Mouse (Mus musculus) limb, embryonic 13.5 days (tissue): ENCODE results near the gene Zfp207. TPM values are rescaled to one million over a fixed set of nuclear protein-coding genes. Genes with fewer than 3 reads are reported as not detected.

ENCODE experiments used
- ATAC-seq: fragments of 200-750 bp; cut with Nextera tagmentation; 2 replicates; pipeline ENCODE4 v1.8.0; 2017; ENCODE audit warnings: low read depth, moderate number of reproducible peaks, moderate TSS enrichment; ENCODE audit not compliant: low FRiP score
- H3K27ac ChIP-seq: fragments of 300-500 bp; sonication (generic); 2 replicates; pipeline ENCODE4 v1.5.1; 2015; ENCODE audit warnings: inconsistent platforms, mild to moderate bottlenecking, moderate library complexity
- H3K27me3 ChIP-seq: fragments of 300-500 bp; sonication (generic); 2 replicates; pipeline ENCODE4 v1.6.1; 2015; ENCODE audit warnings: mild to moderate bottlenecking, inconsistent platforms
- H3K36me3 ChIP-seq: fragments of 300-500 bp; sonication (generic); 2 replicates; pipeline ENCODE4 v1.6.1; 2015; ENCODE audit warnings: inconsistent platforms, mild to moderate bottlenecking, moderate library complexity
- H3K4me1 ChIP-seq: fragments of 300-500 bp; sonication (generic); 2 replicates; pipeline ENCODE4 v1.6.1; 2015; ENCODE audit warnings: inconsistent platforms
- H3K4me2 ChIP-seq: fragments of 300-500 bp; sonication (generic); replicated peaks from 2 replicates; pipeline ENCODE4 v1.6.1; 2015; ENCODE audit warnings: inconsistent platforms, mild to moderate bottlenecking, moderate library complexity
- H3K4me3 ChIP-seq: fragments of 300-500 bp; sonication (generic); 2 replicates; pipeline ENCODE4 v1.5.1; 2015; ENCODE audit warnings: moderate library complexity, mild to moderate bottlenecking, inconsistent platforms
- H3K9ac ChIP-seq: fragments of 300-500 bp; sonication (generic); 2 replicates; pipeline ENCODE4 v1.6.1; 2015; ENCODE audit warnings: mild to moderate bottlenecking, inconsistent platforms
- H3K9me3 ChIP-seq: fragments of 300-500 bp; sonication (generic); 2 replicates; pipeline ENCODE4 v1.6.1; 2016; ENCODE audit warnings: inconsistent platforms
- WGBS: fragments of 180-500 bp; shearing (Covaris S2); methylation state at CpG from one replicate; pipeline ENCODE4 v1.1.7; 2015; 5-methylcytosine and 5-hydroxymethylcytosine counted together
- polyA plus RNA-seq: library from polyadenylated mRNA; unstranded; fragments of >200 nt; fragmentation: Nextera tagmentation; extraction: Ambion mirVana; gene quantifications from 2 replicates; pipeline ENCODE4 v1.2.1, GENCODE M21; 2015

Zfp207 gene
- polyA plus RNA-seq, 1 experiment from 2014 or later = 263 TPM

- Histone ChIP-seq H3K36me3 (peaks cover 84% of the 10 kb centered on the region), H3K4me1 (no peaks in the 10 kb centered on the region), H3K9me3 (no peaks in the 10 kb centered on the region), H3K9ac (no peak overlapping the region), H3K4me3 (no peak overlapping the region), H3K27ac (no peak overlapping the region), H3K4me2 (no peak overlapping the region), H3K27me3 (no peaks in the 10 kb centered on the region)
- 92% methylated on average over 2 of the region's 2 CpGs for WGBS
- ATAC-seq = no peak
Observed at GRCm38 (mm10) chr11:80449859-80450258, 66.8 kb downstream of the Zfp207 start.

- Histone ChIP-seq H3K4me1 (no peaks in the 10 kb centered on the region), H3K9me3 (no peaks in the 10 kb centered on the region), H3K4me2 (no peak overlapping the region), H3K36me3 (peaks cover 83% of the 10 kb centered on the region), H3K4me3 (no peak overlapping the region), H3K27ac (no peak overlapping the region), H3K9ac (no peak overlapping the region), H3K27me3 (no peaks in the 10 kb centered on the region)
- WGBS = 92% methylated on average over 3 of the region's 3 CpGs
- ATAC-seq = no peak
Observed at GRCm38 (mm10) chr11:80452242-80452641, 69.2 kb downstream of the Zfp207 start.

GRCm38 (mm10) chr11:80453198-80453597 is 70.1 kb downstream of the Zfp207 start:
- H3K36me3 ChIP-seq = peaks cover 83% of the 10 kb centered on the region
- no peak for ATAC-seq
- 100% methylated on average over 1 of the region's 1 CpGs for WGBS
- H3K27me3 ChIP-seq = no peaks in the 10 kb centered on the region
- no peak overlapping the region for H3K27ac ChIP-seq
- no peak overlapping the region for H3K9ac ChIP-seq
- H3K4me1 ChIP-seq = no peaks in the 10 kb centered on the region
- no peak overlapping the region for H3K4me2 ChIP-seq
- H3K4me3 ChIP-seq = no peak overlapping the region
- no peaks in the 10 kb centered on the region for H3K9me3 ChIP-seq

Other genes starting within 250 kb of the Zfp207 start
- gene Tefm, start 241.1 kb upstream of the Zfp207 start, polyA plus RNA-seq = 31.2 and 34.2 TPM in 2 replicates
- 1.3 and 1.6 TPM in 2 replicates for gene Adap2, start 229.2 kb upstream of the Zfp207 start, polyA plus RNA-seq
- 7.5 and 7.6 TPM in 2 replicates for gene Rnf135, start 199.4 kb upstream of the Zfp207 start, polyA plus RNA-seq
- gene Rhot1, start 174.3 kb upstream of the Zfp207 start, polyA plus RNA-seq = 55.8 and 57.0 TPM in 2 replicates
- 3.5 and 3.8 TPM in 2 replicates for gene Rhbdl3, start 82.4 kb upstream of the Zfp207 start, polyA plus RNA-seq
- gene 5730455P16Rik, start 5.2 kb upstream of the Zfp207 start, polyA plus RNA-seq = 25.8 and 27.0 TPM in 2 replicates
- gene Psmd11, start 45.3 kb downstream of the Zfp207 start, polyA plus RNA-seq = 332 and 353 TPM in 2 replicates
- 3.3 and 3.7 TPM in 2 replicates for gene Cdk5r1, start 93.7 kb downstream of the Zfp207 start, polyA plus RNA-seq